Mouse (Mus musculus) frontal cortex, postnatal 25 days (tissue): Measurements from ENCODE around the gene Hacd3.
"Not testable (repeated sequence)": the region's sequence is repeated elsewhere in the genome, so short reads cannot be mapped to it uniquely, and the experiment has no call there.

Experiments used
- DNase-seq, 2 experiments: peaks; one replicate each; pipeline ENCODE4 v3.0.0; 2022; ENCODE audit warnings: low spot score in 2 of 2

The Hacd3 gene

DNA sequence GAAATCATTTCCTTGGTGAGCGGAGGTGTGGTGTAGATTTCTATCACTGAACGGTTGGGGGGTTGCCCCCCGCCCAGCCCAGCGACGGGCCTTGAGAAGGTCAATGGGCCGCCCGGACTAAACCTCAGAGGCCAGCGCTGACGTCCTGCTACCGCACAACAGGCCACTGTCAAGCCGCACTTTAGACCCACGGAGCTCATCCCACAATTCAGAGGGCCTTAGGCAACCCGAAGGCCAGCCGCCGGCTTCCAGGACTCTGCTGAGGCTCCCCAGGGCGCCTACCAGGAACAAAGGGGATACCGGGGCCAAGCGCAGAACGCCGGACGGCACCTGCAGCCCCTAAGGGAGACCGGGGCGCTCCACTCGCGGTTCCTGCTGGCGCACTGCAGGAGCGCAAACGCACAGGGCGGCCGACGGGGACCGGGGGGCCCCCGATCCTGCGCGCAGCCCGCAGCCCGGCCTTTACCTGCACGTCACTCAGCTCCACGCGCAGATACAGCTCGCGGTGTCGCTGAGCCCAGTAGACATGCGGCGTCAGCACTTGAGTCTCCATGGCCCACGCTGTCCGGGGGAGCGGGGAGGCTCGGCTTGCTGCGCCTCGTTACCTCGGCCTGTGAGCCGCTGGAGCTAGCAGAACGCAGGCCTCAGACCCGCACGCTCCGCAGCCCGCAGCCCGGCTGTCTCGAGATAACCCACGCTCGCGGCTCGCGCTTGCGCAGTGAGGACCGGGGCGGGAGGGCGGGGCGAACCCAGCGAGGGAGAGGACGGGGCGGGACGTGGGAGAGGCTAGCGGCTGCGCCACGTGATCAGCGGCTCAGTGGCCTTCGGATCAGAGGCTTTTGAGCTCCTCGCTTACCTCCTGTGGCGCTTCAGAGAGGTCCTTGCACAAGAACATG is at the start of gene Hacd3:
Gene Hacd3 (minus strand): TSS at position 703 of the 896 bp plus-strand sequence.
- DNase-seq = peak; percentile 78 to 79

DNA sequence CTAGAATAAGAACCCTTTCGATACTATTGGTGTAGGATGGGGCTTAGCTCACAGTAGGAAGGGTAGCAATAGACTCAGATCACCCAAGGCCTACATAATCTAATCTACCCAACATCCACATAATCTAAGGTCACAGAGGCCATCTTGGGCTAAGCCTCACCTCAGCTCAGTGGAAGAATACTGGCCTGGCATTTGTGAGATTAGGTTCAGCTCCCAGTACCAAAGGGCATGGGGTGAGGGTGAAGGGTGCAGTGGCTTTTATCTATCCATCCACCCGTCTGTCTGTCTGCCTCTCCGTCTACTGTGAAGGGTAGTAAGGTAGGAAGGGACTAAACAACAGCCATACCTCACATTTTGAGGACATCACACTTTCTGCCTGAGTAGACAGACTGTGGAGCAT is 49.1 kb upstream of the Hacd3 start:
- DNase-seq = no peak

GRCm38 (mm10) chr9:65064251-65064650 is 42.8 kb upstream of the Hacd3 start:
- no peak for DNase-seq

DNA sequence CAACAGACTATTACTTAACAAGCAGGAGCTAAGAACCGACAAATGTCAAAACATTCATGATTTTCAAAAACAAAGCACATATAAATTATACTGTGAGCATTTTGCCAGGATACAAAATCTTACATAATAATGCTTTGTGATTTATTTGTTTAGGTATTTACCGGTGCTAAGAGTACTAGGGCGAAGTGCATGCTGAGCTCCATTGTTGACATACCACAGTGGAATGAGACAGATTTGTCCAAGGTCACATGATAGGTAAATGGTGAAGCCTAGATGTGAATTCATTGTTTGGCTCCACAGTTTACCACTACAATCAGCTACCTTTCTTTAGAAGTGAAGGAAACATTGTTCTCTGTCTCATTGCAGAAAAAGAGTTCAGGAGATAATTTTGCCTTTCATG is 29.5 kb upstream of the Hacd3 start:
- DNase-seq = no peak

GRCm38 (mm10) chr9:65049422-65049821 is 27.9 kb upstream of the Hacd3 start:
- DNase-seq = no peak

- no peak for DNase-seq
Measured at GRCm38 (mm10) chr9:65046993-65047392, 25.5 kb upstream of the Hacd3 start.

DNA sequence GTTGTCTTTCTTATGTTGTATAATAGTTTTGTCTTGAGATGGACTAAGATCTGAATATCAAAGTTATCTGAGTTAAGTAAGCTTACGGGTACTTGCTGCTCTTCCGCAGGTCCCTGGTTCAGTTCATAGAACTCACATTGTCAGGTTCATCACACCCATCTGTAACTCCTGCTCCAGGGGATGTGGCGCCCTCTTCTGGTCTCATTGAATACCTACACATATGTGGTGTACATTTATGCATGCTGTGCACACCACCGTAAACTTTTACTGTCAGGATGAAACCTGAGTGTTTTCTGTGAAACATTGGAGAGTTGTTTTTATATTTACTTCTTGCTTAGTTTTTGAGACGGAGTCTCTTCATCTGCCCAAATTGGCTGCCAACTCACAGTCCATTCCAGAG is 19.9 kb upstream of the Hacd3 start:
- no peak for DNase-seq

- no peak for DNase-seq
Measured at GRCm38 (mm10) chr9:65036861-65037260, 15.4 kb upstream of the Hacd3 start.

DNA sequence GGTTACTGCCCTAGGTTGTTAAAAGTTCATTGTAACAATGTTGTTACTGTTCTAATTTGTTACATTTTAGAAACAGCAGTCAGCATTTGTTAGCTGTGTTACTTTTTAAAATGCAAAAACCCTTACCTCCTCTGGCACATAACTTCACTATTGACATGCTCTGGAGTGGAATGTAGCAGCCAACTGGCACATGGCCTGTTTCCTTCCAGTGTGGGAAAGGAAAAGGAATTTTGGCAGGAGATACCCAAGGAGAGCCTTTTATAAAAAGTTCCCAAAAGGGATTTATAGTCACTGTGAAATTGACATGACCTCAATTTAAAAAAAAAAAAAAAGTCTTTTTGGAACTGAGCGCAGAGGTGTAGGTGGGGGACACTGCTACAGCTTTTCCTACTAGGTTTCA is 15.0 kb upstream of the Hacd3 start:
- no peak for DNase-seq

DNA sequence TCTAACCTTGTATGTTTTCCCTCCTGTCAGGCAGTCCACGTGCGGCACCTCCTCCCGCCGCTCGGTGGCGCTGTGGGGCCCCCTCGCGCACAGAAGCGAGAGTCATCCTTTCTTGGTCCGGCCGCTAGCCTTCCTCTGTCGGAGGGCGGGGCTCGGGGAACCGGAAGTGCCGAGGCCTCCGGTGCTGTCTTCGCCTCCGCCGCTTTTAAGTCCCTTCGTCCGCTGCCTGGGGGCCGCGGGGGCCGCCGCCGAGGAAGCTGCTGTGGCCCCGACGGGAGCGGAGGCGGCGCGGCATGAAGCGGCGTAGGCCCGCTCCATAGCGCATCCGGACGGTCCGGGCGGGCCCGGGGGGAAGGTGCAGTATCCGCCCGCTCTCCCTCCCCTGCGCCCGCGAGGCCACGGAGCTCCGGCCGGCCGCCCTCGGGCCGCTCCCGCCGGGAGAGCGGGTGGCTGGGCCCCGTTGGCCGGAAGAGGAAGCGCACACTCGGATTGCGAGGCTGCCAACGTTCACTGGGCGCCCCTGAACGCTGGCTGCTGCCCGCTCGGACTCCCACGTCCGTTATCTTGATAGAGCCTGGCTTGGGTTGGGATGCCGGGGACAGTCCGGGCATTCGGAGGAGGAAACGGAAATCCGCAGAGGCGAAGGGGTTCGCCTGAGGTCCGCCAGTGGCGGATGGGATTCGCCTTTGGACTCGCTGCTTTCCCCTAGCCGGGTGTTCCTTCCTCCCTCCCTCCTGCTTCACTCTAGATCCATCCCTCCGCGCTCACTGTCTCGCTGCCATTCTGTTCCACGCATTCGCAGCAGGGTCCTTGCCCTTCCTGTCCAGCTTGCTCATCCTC is 11.0 kb upstream of the Hacd3 start, which contains the start of gene Dpp8:
Gene Dpp8 (plus strand): TSS at position 146 of the 840 bp plus-strand sequence.
- peak; percentile 88 to 89 for DNase-seq

- DNase-seq = no peak
Measured at GRCm38 (mm10) chr9:65031894-65032268, 10.4 kb upstream of the Hacd3 start.

DNA sequence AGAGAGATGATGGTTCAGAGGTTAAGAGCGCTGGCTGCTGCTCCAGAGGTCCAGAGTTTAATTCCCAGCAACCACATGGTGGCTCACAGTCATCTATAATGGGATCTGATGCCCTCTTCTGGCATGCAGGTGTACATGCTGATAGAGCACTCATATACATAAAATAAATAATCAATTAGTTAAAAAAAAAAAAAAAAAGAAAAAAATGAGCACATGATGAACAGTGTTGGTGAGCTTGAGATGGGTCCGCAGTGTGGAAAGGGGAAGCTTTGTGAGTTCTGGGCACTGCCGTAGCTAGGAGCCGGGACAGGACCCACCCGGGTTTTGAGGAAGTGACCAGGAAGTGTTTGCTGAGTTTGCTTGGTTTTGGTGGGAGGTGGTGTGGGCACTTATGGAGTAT is 9.9 kb upstream of the Hacd3 start:
- not testable (repeated sequence) for DNase-seq

- no peak for DNase-seq
Measured at GRCm38 (mm10) chr9:65028313-65028712, 6.8 kb upstream of the Hacd3 start.

DNA sequence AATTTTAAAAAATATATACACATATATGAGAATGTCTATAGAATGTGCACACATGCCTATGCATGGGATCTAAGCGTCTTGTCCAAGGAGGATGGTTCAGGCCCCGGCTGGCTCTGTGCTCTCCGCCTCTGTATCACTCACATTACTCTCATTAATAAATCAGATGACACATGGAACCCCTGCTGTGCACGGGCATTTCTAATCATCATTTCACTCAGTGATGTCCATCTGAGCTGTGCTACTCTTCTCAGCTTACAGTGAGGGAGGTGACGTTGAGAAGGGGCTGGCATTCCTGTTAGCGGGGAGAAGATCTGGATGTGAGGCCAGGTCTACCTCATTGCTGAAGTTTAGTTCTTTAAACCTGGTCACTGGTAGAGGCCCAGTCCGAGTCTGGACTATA is 5.7 kb upstream of the Hacd3 start:
- DNase-seq = no peak

GRCm38 (mm10) chr9:65023447-65023846 is 2.0 kb upstream of the Hacd3 start:
- DNase-seq = no peak

DNA sequence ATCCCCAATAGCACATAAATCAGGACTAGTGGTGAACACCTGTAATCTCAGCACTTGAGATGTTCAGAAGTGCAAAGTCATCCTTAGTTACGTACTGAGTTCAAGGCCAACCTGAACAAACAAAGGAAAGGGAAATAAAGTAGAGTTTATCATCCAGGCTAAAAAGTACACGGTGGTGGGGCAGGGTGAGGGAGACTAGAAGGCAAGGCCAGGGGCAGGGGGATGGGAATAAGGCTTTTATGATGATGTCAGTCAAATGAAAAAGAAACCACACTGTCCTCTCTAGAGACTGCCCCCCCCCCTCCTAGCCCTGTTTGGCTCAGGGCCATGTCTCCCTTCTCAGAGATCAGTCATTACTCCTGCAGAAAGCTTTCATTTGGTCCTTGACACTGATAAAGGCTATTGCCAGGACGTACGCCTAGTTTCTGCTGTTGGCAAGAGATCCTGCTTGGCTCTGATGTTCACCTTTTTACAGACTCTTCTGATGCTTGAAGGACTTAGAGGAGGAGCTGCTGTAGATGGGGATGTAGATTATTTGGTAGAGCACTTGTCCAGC is 1.2 kb upstream of the Hacd3 start:
- no peak for DNase-seq

DNA sequence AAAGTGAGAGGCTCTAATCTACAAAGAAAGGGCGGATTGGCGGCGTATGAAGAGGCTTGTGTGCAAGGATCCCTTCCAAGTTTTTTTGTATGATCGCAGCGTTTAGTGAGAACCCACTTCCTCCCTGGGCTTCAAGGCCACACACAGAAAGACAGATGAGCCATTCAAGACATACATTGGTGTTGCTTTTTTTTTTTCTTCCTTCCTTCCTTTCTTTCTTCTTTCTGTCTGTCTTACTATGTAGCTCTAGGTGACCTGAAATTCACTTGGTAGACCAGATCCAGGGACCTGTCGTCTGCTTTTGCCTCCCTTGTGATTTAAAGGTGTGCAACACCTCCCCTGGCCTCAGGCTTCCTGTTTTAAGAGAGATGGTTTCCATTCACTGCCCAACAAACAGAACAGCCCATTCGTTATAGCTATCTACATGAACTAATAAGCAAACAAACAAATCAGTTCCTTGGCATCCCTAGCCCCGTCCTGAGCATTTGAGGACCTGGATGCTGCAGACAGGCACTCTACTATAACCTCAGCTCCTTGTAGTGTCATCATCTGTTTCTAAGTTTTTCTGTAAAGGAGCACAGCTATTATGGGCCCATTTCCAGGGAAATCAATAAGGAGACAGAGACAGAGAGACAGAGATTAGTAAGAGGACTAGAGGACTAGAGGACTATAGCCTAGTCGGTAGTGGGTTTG is 540 bp upstream of the Hacd3 start:
- DNase-seq = no peak

- DNase-seq = no peak
Measured at GRCm38 (mm10) chr9:65020128-65020527, 1.4 kb downstream of the Hacd3 start.

DNA sequence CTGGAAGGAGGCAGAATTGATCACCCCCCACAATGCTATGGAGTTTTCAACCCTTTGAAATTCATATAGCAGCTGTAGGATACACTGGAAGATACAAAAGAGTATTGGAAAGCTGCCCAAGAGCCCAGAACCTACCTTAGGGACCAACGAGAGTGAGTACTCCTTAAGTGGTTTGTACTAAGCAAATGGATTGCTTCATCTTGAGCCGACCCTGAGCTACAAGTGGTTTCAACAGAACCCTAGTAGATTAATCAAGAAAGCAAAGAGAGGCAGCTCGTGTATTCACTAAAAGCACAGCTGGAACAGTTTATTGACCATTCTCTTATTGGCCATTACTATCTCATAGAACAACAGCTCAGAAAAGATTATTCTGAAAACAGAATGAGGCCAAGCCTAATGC is 2.3 kb downstream of the Hacd3 start:
- DNase-seq = no peak

GRCm38 (mm10) chr9:65018588-65019121 is 2.8 kb downstream of the Hacd3 start:
- no peak for DNase-seq

- no peak for DNase-seq
Measured at GRCm38 (mm10) chr9:65017896-65018295, 3.6 kb downstream of the Hacd3 start.
